Mouse (Mus musculus) sigmoid colon, adult 10 weeks (tissue): ENCODE data around the gene Akr1c6. TPM values are rescaled to one million over a fixed set of nuclear protein-coding genes. Genes with fewer than 3 reads are reported as not detected.

ENCODE experiments used
- polyA plus RNA-seq: library from polyadenylated mRNA; stranded (reverse); fragments of 350-450 nt; fragmentation: Illumina TruSeq; extraction: RNeasy Lipid Tissue Mini Kit (QIAGEN cat#74804); gene quantifications from one replicate; pipeline ENCODE4 v1.2.3, GENCODE M21; 2014; ENCODE audit warnings: low read depth, low replicate concordance

Akr1c6 gene
- not detected for polyA plus RNA-seq

DNA sequence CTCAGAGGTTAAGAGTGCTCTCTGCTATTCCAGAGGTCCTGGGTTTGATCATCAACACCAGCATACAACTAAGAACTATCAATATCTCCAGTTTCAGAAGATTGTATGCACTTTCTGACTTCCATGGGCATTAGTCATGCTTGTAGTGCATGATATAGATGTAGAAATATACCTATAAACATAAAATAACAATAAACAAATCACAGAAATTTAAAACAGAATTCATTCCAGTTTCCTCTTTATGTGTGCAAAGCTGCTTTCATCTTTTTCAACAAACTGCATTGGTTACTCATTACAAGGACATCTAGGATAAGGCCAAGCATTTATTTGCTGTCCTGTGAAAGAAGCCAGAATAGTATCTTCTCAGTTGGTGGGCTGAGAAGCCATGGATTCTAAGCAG, at the start of gene Akr1c6:
Gene Akr1c6 (plus strand): TSS at position 301 of the 400 bp plus-strand sequence.

Other genes with a start within 250 kb of the Akr1c6 start
- gene Akr1c13, start 243.2 kb upstream of the Akr1c6 start, polyA plus RNA-seq = 475 TPM
- 322 TPM for gene Akr1c19, start 205.6 kb upstream of the Akr1c6 start, polyA plus RNA-seq
- 287 TPM for gene Akr1c12, start 154.9 kb upstream of the Akr1c6 start, polyA plus RNA-seq
- not detected for gene Akr1c20, start 89.0 kb downstream of the Akr1c6 start, polyA plus RNA-seq
- not detected for gene Akr1c21, start 139.8 kb downstream of the Akr1c6 start, polyA plus RNA-seq
- 54.4 TPM for gene Akr1e1, start 174.9 kb downstream of the Akr1c6 start, polyA plus RNA-seq